Mouse (Mus musculus) liver, postnatal 0 days (tissue): Measurements from ENCODE around the gene Trim41. TPM values are rescaled to one million over a fixed set of nuclear protein-coding genes. Genes with fewer than 3 reads are reported as not detected.
A peak's percentile ranks its signal among the peaks of the same experiment; 100 is the strongest.

Experiments
- ATAC-seq: fragments of 200-750 bp; cut with Nextera tagmentation; 2 replicates; pipeline ENCODE4 v1.8.0; 2017; ENCODE audit warnings: mild to moderate bottlenecking, moderate library complexity
- DNase-seq: peaks from one replicate; pipeline ENCODE4 v3.0.0-alpha.2; 2016
- H3K27ac ChIP-seq: fragments of 300-500 bp; sonication (generic); 2 replicates; pipeline ENCODE4 v1.5.1; 2014; ENCODE audit warnings: antibody characterized with exemption, moderate library complexity, mild to moderate bottlenecking, low read depth
- H3K27me3 ChIP-seq: fragments of 300-500 bp; sonication (generic); 2 replicates; pipeline ENCODE4 v1.6.1; 2014; ENCODE audit warnings: low read length, control low read depth, mixed read lengths; ENCODE audit not compliant: insufficient read depth
- H3K36me3 ChIP-seq: fragments of 300-500 bp; sonication (generic); replicated peaks from 2 replicates; pipeline ENCODE4 v1.6.1; 2014; ENCODE audit warnings: mild to moderate bottlenecking, control low read depth, low read length, moderate library complexity, mixed read lengths; ENCODE audit not compliant: insufficient read depth
- H3K4me1 ChIP-seq: fragments of 300-500 bp; sonication (generic); 2 replicates; pipeline ENCODE4 v1.6.1; 2014; ENCODE audit warnings: antibody characterized with exemption, mild to moderate bottlenecking, control low read depth; ENCODE audit not compliant: insufficient read depth
- H3K4me2 ChIP-seq: fragments of 300-500 bp; sonication (generic); 2 replicates; pipeline ENCODE4 v1.6.1; 2014; ENCODE audit warnings: low read depth, mild to moderate bottlenecking, low read length, moderate library complexity, mixed read lengths
- H3K4me3 ChIP-seq: fragments of 300-500 bp; sonication (generic); 2 replicates; pipeline ENCODE4 v1.5.1; 2014; ENCODE audit warnings: low read depth, low read length
- H3K9ac ChIP-seq: fragments of 300-500 bp; sonication (generic); replicated peaks from 2 replicates; pipeline ENCODE4 v1.6.1; 2014; ENCODE audit warnings: mild to moderate bottlenecking, moderate library complexity
- H3K9me3 ChIP-seq: fragments of 300-500 bp; sonication (generic); 2 replicates; pipeline ENCODE4 v1.6.1; 2016; ENCODE audit warnings: mild to moderate bottlenecking, control low read depth, low read length, mixed read lengths
- CTCF ChIP-seq: sonication (generic); IDR thresholded peaks from 2 replicates; pipeline ENCODE4 v1.5.1; 2016; ENCODE audit warnings: antibody characterized with exemption, low read depth
- EP300 ChIP-seq: IDR thresholded peaks from 2 replicates; pipeline ENCODE4 v1.6.1; 2016; ENCODE audit warnings: antibody characterized with exemption, low read depth, mild to moderate bottlenecking
- whole genome bisulfite sequencing: fragments of 180-500 bp; shearing (Covaris S2); extraction: QIAGEN DNeasy Blood & Tissue Kit; methylation state at CpG from one replicate; pipeline ENCODE4 v1.1.7; 2014; ENCODE audit not compliant: insufficient replicate concordance; 5-methylcytosine and 5-hydroxymethylcytosine counted together
- polyA plus RNA-seq: library from polyadenylated mRNA; unstranded; fragments of >200 nt; fragmentation: Nextera tagmentation; extraction: Ambion mirVana; gene quantifications from 2 replicates; pipeline ENCODE4 v1.2.1, GENCODE M21; 2015

The Trim41 gene
- polyA plus RNA-seq, 1 experiment from 2014 or later, result 2.3 TPM

DNA sequence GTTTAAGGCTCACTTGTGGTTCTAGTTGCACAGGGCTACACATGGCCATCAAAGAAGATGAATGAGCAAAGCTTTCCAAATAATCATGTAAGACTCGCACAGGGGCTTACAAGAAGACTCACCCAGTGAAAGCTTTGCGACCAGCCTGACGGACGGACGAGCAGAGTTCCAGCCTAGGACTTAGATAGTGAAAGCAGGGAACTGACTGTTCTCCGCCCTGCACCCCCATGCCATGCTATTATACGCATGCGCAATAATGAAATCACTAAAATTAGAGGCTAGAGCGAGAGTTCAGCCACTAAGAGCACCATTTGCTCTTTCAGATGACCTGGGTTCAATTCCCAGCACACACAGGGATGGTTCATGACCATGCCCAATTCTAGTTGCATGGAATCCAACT lies 39.9 kb downstream of the Trim41 start:
- TF ChIP-seq CTCF, result no peak
- TF ChIP-seq EP300, result no peak
- WGBS, result 85% methylated on average over 9 of the region's 9 CpGs
- no peaks in the 10 kb centered on the region for H3K4me1 ChIP-seq

DNA sequence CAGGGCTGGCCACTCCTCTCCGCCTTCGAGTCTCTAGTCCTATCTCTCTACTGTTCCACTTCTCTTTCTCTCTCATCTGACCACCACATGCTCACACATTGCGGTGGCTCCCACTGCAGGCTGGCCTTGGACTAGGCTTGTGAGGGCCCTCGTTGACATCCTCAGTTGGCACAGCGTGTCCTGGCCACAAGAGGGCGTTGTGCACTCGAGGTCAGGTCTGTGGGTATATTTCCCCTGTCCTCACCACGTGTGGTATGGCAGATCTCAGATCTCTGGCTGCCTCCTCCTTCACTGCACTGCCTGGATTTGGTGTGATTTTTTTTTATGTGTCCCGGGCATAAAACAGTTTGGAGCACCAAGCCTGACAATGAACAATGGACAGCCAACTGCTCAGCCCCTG lies 40.5 kb downstream of the Trim41 start:
- H3K9me3 ChIP-seq, result no peaks in the 10 kb centered on the region
- no peaks in the 10 kb centered on the region for H3K27me3 ChIP-seq
- H3K36me3 ChIP-seq, result no peaks in the 10 kb centered on the region
- no peak overlapping the region for H3K9ac ChIP-seq
- ATAC-seq, result no peak
- peak; percentile 46 for DNase-seq
- H3K4me3 ChIP-seq, result no peak overlapping the region
- H3K27ac ChIP-seq, result no peak overlapping the region
- H3K4me2 ChIP-seq, result no peak overlapping the region
- TF ChIP-seq EP300, result no peak
- peak; percentile 63 for TF ChIP-seq CTCF
- 41% methylated on average over 9 of the region's 9 CpGs for WGBS
- H3K4me1 ChIP-seq, result no peaks in the 10 kb centered on the region

More for the DNA sequence above, 39.9 kb downstream of the Trim41 start:
- H3K9ac ChIP-seq, result no peak overlapping the region
- H3K9me3 ChIP-seq, result no peaks in the 10 kb centered on the region
- no peak overlapping the region for H3K4me2 ChIP-seq
- ATAC-seq, result no peak
- no peak for DNase-seq
- no peak overlapping the region for H3K4me3 ChIP-seq
- H3K36me3 ChIP-seq, result no peaks in the 10 kb centered on the region
- H3K27me3 ChIP-seq, result no peaks in the 10 kb centered on the region
- no peak overlapping the region for H3K27ac ChIP-seq

DNA sequence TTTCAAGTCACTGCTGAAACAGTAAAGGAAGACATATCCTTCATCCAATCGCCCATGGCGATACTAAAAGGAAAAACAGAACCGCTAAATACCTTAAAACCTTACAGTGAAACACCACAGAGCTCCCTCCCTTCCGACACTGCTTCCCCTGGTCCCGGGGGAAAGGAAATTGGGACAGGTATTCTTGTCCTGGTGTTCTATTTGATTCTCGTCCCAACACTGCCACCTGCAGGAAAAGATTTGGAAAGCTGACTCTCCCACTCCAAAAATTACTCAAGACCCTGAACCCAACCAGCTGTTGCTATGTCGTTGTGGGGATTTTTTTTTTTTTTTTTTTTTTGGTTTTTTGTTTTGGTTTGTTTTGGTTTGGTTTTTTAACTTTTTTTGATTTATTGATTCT lies 41.7 kb downstream of the Trim41 start:
- DNase-seq (peak; percentile 42), ATAC-seq (no peak)
- no peaks in the 10 kb centered on the region for H3K9me3 ChIP-seq
- 6% methylated on average over 7 of the region's 7 CpGs for WGBS
- H3K27ac ChIP-seq, result no peak overlapping the region
- no peak overlapping the region for H3K9ac ChIP-seq
- TF ChIP-seq CTCF (peak; percentile 54), EP300 (no peak)
- H3K4me1 ChIP-seq, result no peaks in the 10 kb centered on the region
- no peak overlapping the region for H3K4me3 ChIP-seq
- H3K36me3 ChIP-seq, result no peaks in the 10 kb centered on the region
- no peak overlapping the region for H3K4me2 ChIP-seq
- no peaks in the 10 kb centered on the region for H3K27me3 ChIP-seq

DNA sequence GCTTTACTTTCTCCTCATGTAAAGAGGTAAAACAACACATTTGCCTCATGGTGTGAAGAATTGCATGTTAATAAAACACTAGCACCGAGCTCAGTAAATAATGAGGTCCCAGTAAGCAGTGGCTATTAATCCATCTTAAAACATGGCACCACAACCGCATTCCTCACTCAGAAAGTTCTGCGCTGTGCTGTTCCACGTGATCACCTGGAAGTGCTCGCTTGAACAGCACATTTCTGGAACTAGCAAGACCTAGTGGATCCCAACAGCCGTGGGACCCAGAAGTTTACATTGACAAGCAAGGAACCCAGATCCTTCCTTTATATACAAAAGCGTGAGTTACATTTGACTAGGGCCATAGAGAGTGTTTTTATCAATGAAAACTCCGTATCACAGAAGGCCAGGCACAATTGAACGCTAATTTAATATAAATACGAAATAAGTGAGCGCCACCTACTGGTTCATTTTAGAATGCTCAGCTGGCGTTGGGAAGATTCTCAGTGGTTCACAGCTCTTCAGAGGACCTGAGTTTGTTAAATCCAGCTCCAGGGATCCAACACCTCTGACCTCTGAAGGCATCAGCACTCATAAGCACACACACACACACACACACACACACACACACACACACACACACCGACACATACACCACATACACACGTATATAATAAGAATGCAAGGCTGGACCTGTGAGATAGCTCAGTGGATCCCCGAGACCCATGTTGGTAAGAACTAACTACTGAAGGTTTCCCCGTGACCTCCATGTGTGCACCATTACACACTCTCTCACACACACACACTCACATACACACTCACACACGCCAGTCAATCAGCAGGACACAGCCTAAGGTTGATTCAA lies 42.5 kb downstream of the Trim41 start:
- WGBS, result 33% methylated on average over 17 of the region's 17 CpGs
- H3K36me3 ChIP-seq, result no peaks in the 10 kb centered on the region
- H3K27me3 ChIP-seq, result no peaks in the 10 kb centered on the region
- DNase-seq (peak; percentile 42), ATAC-seq (no peak)
- no peaks in the 10 kb centered on the region for H3K4me1 ChIP-seq
- no peak overlapping the region for H3K27ac ChIP-seq
- H3K4me3 ChIP-seq, result no peak overlapping the region
- peak; percentile 66 for TF ChIP-seq CTCF
- TF ChIP-seq EP300, result no peak
- H3K4me2 ChIP-seq, result peak overlapping the region; percentile 14; the same call in 1 of the 2 replicates
- H3K9me3 ChIP-seq, result no peaks in the 10 kb centered on the region
- no peak overlapping the region for H3K9ac ChIP-seq

DNA sequence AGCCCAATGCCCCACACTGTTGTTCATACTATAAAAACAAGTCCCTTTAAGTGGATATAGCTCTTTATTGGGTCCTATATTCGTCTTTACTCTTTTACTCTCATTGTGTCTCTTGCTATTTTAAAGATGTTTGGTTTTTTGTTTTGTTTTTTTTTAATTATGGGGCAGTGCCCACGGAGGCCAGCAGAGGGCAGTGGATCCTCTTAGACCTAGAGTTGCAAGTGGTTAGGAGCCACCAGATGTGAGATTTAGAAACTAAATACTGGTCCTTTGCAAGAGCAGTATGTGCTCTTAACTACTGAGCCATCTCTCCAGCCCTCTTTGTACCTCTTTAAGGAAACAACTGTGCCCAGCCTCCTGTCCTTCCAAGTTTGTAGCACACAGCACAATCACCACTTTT lies 45.5 kb downstream of the Trim41 start:
- no peaks in the 10 kb centered on the region for H3K4me1 ChIP-seq
- no peaks in the 10 kb centered on the region for H3K27me3 ChIP-seq
- DNase-seq, result peak; percentile 35
- H3K27ac ChIP-seq, result no peak overlapping the region
- ATAC-seq, result no peak
- H3K9ac ChIP-seq, result no peak overlapping the region
- H3K4me2 ChIP-seq, result no peak overlapping the region
- WGBS, result 8% methylated on average over 2 of the region's 2 CpGs
- no peaks in the 10 kb centered on the region for H3K9me3 ChIP-seq
- H3K4me3 ChIP-seq, result no peak overlapping the region
- no peak for TF ChIP-seq EP300
- peak; percentile 70 for TF ChIP-seq CTCF
- H3K36me3 ChIP-seq, result no peaks in the 10 kb centered on the region

DNA sequence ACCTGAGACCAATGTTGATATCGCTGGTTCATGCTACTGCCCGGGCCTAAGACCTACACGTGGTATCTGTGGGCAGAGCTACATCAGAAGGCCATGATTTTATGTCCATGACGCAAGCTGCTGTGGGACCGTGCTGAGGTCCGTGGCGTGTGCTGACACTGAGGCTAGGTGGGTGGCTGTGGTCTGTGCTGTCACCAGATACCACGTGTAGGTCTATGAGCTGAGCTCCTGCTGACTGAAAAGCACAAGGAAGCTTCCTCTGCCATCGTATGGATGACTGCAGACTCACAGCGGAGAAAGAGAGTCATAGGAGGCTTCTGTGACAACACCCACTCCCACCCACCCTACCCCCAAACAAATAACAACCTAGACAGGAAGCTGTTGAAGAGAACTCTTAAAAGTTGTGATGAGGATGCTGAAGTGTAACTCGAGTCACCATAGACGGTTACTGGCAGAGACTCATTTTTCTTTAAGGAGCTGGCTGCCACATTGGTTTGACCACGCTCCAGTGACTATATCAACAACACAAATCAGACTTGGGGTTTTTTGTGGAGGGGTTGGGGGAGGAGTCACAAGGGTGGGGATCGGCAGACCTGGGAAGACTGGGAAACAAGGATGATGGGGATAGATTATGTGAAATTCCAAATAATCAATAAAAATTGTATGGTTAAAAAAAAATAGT lies 49.8 kb downstream of the Trim41 start:
- no peak for DNase-seq
- TF ChIP-seq CTCF (no peak), EP300 (no peak)
- no peak overlapping the region for H3K27ac ChIP-seq

More for the DNA sequence above, 49.8 kb downstream of the Trim41 start:
- no peak overlapping the region for H3K4me2 ChIP-seq
- H3K4me3 ChIP-seq, result no peak overlapping the region
- no peaks in the 10 kb centered on the region for H3K9me3 ChIP-seq
- no peaks in the 10 kb centered on the region for H3K4me1 ChIP-seq
- H3K9ac ChIP-seq, result no peak overlapping the region
- ATAC-seq, result no peak
- no peaks in the 10 kb centered on the region for H3K36me3 ChIP-seq
- no peaks in the 10 kb centered on the region for H3K27me3 ChIP-seq
- WGBS, result 70% methylated on average over 14 of the region's 14 CpGs
